ENCODE assay signal across 22 mouse cellular contexts in genomic region chr16:14042421-14042820, GRCm38 (mm10). TPM values are rescaled to one million over a fixed set of nuclear protein-coding genes. Genes with fewer than 3 reads are reported as not detected.
DNase-seq lines count a peak whose midpoint lies in the region; ATAC-seq and TF ChIP-seq lines count a peak whose summit lies in the region.
"Had no signal": no experiment of that assay in that cellular context is flagged by ENCODE, and none has a peak within 500 bp of the region (broad histone marks: within the 10 kb centered on the region; RNA-seq: fewer than 3 reads in every experiment).

No protein-coding gene starts in this region.

- ATAC-seq in midbrain, embryonic 11.5 days (ENCODE audit: low FRiP score): no peak
- no peak for ATAC-seq in midbrain, postnatal 0 days (ENCODE audit: low FRiP score)
- ATAC-seq: activated CD4-positive, CD25-positive, alpha-beta regulatory T cell, adult 4 months; CD4-positive, CD25-positive, alpha-beta regulatory T cell, adult 4 months; Patski had no signal

- no peaks in the 10 kb centered on the region for H3K27me3 ChIP-seq in heart, adult 2 months (ENCODE audit: control insufficient read depth, insufficient read depth, low read length)
- no peaks in the 10 kb centered on the region for H3K27me3 ChIP-seq in midbrain, embryonic 11.5 days (ENCODE audit: control insufficient read depth, insufficient read depth, low read length)
- no peaks in the 10 kb centered on the region for H3K27me3 ChIP-seq in midbrain, postnatal 0 days (ENCODE audit: insufficient read depth, low read length)
- H3K27me3 ChIP-seq: Patski had no signal

- no peak overlapping the region for H3K4me3 ChIP-seq in heart, adult 2 months
- H3K4me3 ChIP-seq in midbrain, embryonic 11.5 days (ENCODE audit: low read depth, low read length): no peak overlapping the region
- no peak overlapping the region for H3K4me3 ChIP-seq in midbrain, postnatal 0 days (ENCODE audit: low read depth, low read length)

- no peak for TF ChIP-seq CTCF in heart, adult 2 months (IDR thresholded peaks at IDR 0.05)
- TF ChIP-seq CTCF in midbrain, postnatal 0 days (IDR thresholded peaks at IDR 0.05): no peak

- no peak for TF ChIP-seq EP300 in heart, adult 2 months (IDR thresholded peaks at IDR 0.05; ENCODE audit: insufficient read depth, low read depth, low read length)

- DNase-seq in heart, adult 11 months: peak; percentile 68
- no peak for DNase-seq in heart, adult 2 months
- DNase-seq in midbrain, embryonic 11.5 days (ENCODE audit: low spot score, missing footprints): peak; percentile 73
- DNase-seq in midbrain, postnatal 0 days (ENCODE audit: low spot score): no peak
- DNase-seq: adrenal gland, adult 2 months; adrenal gland, adult 8-10 months; adrenal gland, postnatal 10 days; adrenal gland, postnatal 14 days; adrenal gland, postnatal 25 days; adrenal gland, postnatal 36 days; B cell, adult 2 months; cerebellum, adult 11 months; cerebellum, adult 11-12 months; cerebellum, adult 18-20 months had no signal

- no peaks in the 10 kb centered on the region for H3K4me1 ChIP-seq in heart, adult 2 months (ENCODE audit: control insufficient read depth, insufficient read depth, low read length)
- H3K4me1 ChIP-seq in midbrain, embryonic 11.5 days (ENCODE audit: control insufficient read depth, insufficient read depth, low read length): no peaks in the 10 kb centered on the region
- H3K4me1 ChIP-seq in midbrain, postnatal 0 days (ENCODE audit: insufficient read depth, low read length): no peaks in the 10 kb centered on the region

- H3K27ac ChIP-seq in heart, adult 2 months: no peak overlapping the region
- no peak overlapping the region for H3K27ac ChIP-seq in midbrain, embryonic 11.5 days (ENCODE audit: low read depth, low read length)
- no peak overlapping the region for H3K27ac ChIP-seq in midbrain, postnatal 0 days (ENCODE audit: low read depth, low read length)

- H3K4me2 ChIP-seq in midbrain, embryonic 11.5 days: no peak overlapping the region
- H3K4me2 ChIP-seq in midbrain, postnatal 0 days (ENCODE audit: low read depth, low read length, poor library complexity, severe bottlenecking): no peak overlapping the region

- H3K9ac ChIP-seq in heart, adult 2 months (ENCODE audit: low read depth, low read length): no peak overlapping the region
- H3K9ac ChIP-seq in midbrain, embryonic 11.5 days (ENCODE audit: low read length): no peak overlapping the region
- H3K9ac ChIP-seq in midbrain, postnatal 0 days (replicated peaks; ENCODE audit: low read length, poor library complexity, severe bottlenecking): no peak overlapping the region

- WGBS in heart, adult 2 months: 90% methylated on average over 2 of the region's 2 CpGs
- 89% methylated on average over 2 of the region's 2 CpGs for WGBS in midbrain, embryonic 11.5 days
- 93% methylated on average over 2 of the region's 2 CpGs for WGBS in midbrain, postnatal 0 days

- no peaks in the 10 kb centered on the region for H3K36me3 ChIP-seq in heart, adult 2 months (ENCODE audit: control insufficient read depth, insufficient read depth, low read length)
- no peaks in the 10 kb centered on the region for H3K36me3 ChIP-seq in midbrain, embryonic 11.5 days (ENCODE audit: control insufficient read depth, insufficient read depth, low read length)
- no peaks in the 10 kb centered on the region for H3K36me3 ChIP-seq in midbrain, postnatal 0 days (ENCODE audit: insufficient read depth, low read length)
- H3K36me3 ChIP-seq: G1E had no signal

- TF ChIP-seq POLR2A in heart, adult 2 months (IDR thresholded peaks at IDR 0.05; ENCODE audit: insufficient read depth, low read depth, low read length): no peak

- no peaks in the 10 kb centered on the region for H3K9me3 ChIP-seq in midbrain, embryonic 11.5 days (ENCODE audit: control insufficient read depth, low read length)
- no peaks in the 10 kb centered on the region for H3K9me3 ChIP-seq in midbrain, postnatal 0 days (ENCODE audit: low read length)
- H3K9me3 ChIP-seq: G1E had no signal

- no peaks in the 10 kb centered on the region for H3K79me2 ChIP-seq in heart, adult 2 months (replicated peaks; ENCODE audit: control insufficient read depth, insufficient read depth, low read length)

- intact Hi-C loops in heart, adult 2 months (cut with DNase I): no loop called here

RNA-seq across cellular contexts. Expression of gene Ifitm7, which starts 55.7 kb away (rescaled TPM):
- not detected for total RNA-seq in heart, adult 2 months (2021)
- polyA plus RNA-seq in heart, adult 2 months (2012; rRNA removed): not detected in 2 replicates
- polyA plus RNA-seq in midbrain, embryonic 11.5 days (2014; fragmentation: Nextera tagmentation; extraction: Ambion mirVana): 0.23 and 0.74 TPM in 2 replicates
- 0.60 TPM in 1 of 2 replicates, not detected in the other for total RNA-seq in midbrain, postnatal 0 days (2014; rRNA removed)
- polyA plus RNA-seq in midbrain, postnatal 0 days (2015; fragmentation: Nextera tagmentation; extraction: Ambion mirVana): 0.91 and 1.0 TPM in 2 replicates
- total RNA-seq: adrenal gland, adult 18-20 months; adrenal gland, adult 2 months; adrenal gland, postnatal 36 days; CH12.LX; MEL had no signal
- polyA plus RNA-seq: activated CD4-positive, CD25-positive, alpha-beta regulatory T cell, adult 4 months; adrenal gland, adult 2 months; C2C12; CD4-positive, CD25-positive, alpha-beta regulatory T cell, adult 4 months; G1E had no signal

RNA-seq across cellular contexts. Expression of gene 2900011O08Rik, which starts 56.0 kb away (rescaled TPM):
- not detected for total RNA-seq in heart, adult 2 months (2021)
- polyA plus RNA-seq in heart, adult 2 months (2012; rRNA removed): 0.21 and 0.29 TPM in 2 replicates
- polyA plus RNA-seq in midbrain, embryonic 11.5 days (2014; fragmentation: Nextera tagmentation; extraction: Ambion mirVana): 25.3 and 28.1 TPM in 2 replicates
- 169 TPM in 2 replicates for total RNA-seq in midbrain, postnatal 0 days (2014; rRNA removed)
- polyA plus RNA-seq in midbrain, postnatal 0 days (2015; fragmentation: Nextera tagmentation; extraction: Ambion mirVana): 222 and 234 TPM in 2 replicates
- total RNA-seq: CH12.LX had no signal
- polyA plus RNA-seq: CD4-positive, CD25-positive, alpha-beta regulatory T cell, adult 4 months; G1E had no signal

Comparison
In these comparisons a context has a peak if more than half of its experiments do, and no peak if none do; other contexts are left out.
1. DNase-seq: peak in heart, adult 11 months (single experiment) and midbrain, embryonic 11.5 days (single experiment); none in heart, adult 2 months (0 of 2) and midbrain, postnatal 0 days (single experiment).
2. RNA of gene 2900011O08Rik, which starts 56.0 kb away (polyA plus RNA-seq): 222 to 234 TPM in midbrain, postnatal 0 days and 25.3 to 28.1 TPM in midbrain, embryonic 11.5 days; 0.21 to 0.29 TPM in heart, adult 2 months; every median in the first group is over 10 times any median in the second.